Mouse (Mus musculus): ENCODE results near the gene Thbs4. TPM values are rescaled to one million over a fixed set of nuclear protein-coding genes. Genes with fewer than 3 reads are reported as not detected.

The Thbs4 gene
- total RNA-seq, 2 experiments from 2014 or later, result 22.2 to 23.5 TPM

DNA sequence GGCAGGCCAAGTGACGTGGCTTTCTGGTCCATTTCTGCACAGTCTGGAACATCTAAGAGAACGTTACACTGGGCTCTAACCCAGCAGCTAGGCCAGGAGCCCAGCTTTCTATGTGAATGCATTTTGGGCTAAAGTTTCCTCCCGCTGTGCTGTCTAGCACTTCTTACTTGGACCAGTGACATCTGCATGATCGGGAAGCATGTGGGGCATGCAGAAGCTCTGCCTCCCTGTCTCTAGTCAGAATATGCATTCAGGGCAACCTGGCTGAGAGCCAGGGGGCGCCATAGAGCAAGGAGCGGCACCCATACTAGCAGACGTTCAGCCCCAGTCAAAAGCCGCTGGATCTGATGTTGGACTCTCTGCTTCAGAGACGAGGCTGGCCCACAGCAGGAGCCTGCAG is 61.4 kb downstream of the Thbs4 start:
- peak; percentile 72 for TF ChIP-seq CTCF (conservative IDR thresholded peaks at IDR 0.05)
- H3K4me3 ChIP-seq, result no peak overlapping the region; the same call in 1 of the 2 replicates
- H3K27ac ChIP-seq, result no peak overlapping the region
- peak in 1 of 2 experiments; percentile 56 for DNase-seq (ENCODE audit: low spot score in 2 of 2)

DNA sequence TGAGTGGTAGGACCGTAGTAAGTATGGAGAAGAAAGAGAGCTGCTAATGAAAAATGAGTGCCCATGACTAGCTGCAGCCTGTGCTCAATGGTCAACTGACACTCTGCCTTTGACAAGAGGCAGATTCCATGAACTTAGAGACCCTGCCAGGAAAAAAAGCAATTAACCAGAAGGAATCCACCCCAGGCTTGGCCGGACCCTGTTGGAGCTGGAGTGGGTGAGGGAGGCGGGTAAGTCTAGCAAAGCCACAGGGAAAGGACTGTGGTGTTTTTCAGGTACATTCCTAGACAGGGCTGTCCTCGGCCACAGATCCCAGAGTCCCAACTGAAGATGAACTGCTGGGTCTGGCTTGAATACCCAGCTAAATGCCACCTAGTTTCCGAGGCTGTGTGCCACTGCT is 61.8 kb downstream of the Thbs4 start:
- H3K27ac ChIP-seq, result no peak overlapping the region

DNA sequence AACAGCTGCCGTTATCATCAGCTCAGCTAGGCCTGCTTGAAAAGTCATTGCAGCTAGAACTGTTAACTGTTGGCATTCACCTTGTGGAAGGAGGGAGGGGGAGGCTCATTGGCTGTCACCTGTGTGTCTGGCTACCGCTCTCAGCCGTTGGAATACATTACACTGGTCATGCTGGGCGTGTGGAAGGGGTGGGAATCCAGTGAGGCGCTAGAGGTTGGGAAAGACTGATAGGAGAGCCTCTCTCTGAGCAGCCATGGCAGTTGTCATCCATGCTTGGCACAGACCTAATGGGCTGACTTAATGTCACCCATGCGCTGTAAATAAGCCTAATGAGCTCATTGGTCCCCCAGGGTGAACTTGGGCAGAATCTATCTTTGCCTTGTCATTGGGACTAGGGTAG is 62.8 kb downstream of the Thbs4 start:
- Histone ChIP-seq H3K27ac (no peak overlapping the region), H3K4me3 (no peak overlapping the region)
- no peak for DNase-seq (ENCODE audit: low spot score in 2 of 2)
- TF ChIP-seq CTCF (conservative IDR thresholded peaks at IDR 0.05), result no peak

More for the DNA sequence above, 61.8 kb downstream of the Thbs4 start:
- H3K4me3 ChIP-seq, result no peak overlapping the region; the same call in 1 of the 2 replicates
- TF ChIP-seq CTCF (conservative IDR thresholded peaks at IDR 0.05), result no peak
- DNase-seq (ENCODE audit: low spot score in 2 of 2), result no peak

DNA sequence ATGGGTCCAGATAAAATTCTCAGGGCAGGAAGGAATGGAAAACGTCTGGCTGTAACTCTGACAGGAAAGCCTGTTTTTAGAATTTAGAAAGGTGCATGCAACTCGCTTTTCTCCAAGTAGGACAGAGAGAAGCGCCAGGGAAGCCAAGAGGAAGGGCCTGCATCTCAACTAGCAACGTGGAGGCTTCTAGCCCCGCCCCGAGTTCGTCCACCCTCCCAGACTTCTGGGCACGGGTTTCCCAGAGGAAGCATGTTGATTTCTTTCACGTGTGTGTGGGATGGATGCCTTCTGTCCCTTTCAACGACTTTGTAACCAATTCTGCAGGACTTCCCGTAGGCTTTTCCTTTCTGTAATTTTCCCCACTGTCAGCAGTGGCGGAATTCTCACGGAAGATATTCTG is 64.8 kb downstream of the Thbs4 start:
- Histone ChIP-seq H3K4me3 (no peak overlapping the region), H3K27ac (no peak overlapping the region)
- no peak for TF ChIP-seq CTCF (conservative IDR thresholded peaks at IDR 0.05)
- no peak for DNase-seq (ENCODE audit: low spot score in 2 of 2)

DNA sequence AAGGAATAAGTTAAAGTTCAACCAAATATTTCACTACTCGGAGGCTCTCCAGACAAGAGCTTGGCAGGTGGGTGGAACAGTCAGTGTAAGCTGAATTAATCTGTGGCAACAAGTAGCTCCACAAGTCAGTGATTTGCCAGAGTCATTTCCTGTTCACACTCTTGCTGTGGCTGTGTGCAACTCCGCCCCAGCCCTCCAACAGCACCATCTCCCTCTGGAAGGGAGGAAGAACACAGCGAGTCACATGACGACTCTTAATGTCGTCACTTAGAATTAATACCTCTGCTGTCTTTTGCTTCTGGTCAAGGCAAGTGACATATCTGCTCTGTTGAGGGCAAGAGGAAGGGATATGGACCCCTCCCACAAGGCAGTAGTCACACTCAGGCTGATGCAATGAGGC is 72.2 kb downstream of the Thbs4 start:
- Histone ChIP-seq H3K27ac (no peak overlapping the region), H3K4me3 (no peak overlapping the region)
- no peak for DNase-seq (ENCODE audit: low spot score in 2 of 2)
- no peak for TF ChIP-seq CTCF (conservative IDR thresholded peaks at IDR 0.05)

DNA sequence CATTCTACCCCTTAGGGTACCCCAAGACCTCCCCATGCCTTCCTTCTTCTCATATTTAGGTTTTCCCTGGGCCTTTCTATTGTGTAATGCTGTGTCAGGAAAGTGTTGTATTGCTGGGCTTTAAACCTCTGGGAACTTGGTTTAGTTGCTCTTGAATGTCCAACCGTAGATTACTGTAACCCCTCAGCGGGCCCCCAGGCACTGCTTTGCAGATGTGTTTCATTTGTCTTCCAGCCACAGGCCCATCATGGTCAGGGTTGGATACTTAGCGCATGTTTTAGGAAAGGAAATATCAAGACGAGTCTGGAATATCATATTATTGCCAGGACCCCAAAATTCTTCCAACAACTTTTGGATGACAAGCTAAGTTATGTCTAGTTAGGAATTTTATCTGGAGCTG is 73.6 kb downstream of the Thbs4 start:
- TF ChIP-seq CTCF (conservative IDR thresholded peaks at IDR 0.05), result no peak
- DNase-seq (ENCODE audit: low spot score in 2 of 2), result no peak

DNA sequence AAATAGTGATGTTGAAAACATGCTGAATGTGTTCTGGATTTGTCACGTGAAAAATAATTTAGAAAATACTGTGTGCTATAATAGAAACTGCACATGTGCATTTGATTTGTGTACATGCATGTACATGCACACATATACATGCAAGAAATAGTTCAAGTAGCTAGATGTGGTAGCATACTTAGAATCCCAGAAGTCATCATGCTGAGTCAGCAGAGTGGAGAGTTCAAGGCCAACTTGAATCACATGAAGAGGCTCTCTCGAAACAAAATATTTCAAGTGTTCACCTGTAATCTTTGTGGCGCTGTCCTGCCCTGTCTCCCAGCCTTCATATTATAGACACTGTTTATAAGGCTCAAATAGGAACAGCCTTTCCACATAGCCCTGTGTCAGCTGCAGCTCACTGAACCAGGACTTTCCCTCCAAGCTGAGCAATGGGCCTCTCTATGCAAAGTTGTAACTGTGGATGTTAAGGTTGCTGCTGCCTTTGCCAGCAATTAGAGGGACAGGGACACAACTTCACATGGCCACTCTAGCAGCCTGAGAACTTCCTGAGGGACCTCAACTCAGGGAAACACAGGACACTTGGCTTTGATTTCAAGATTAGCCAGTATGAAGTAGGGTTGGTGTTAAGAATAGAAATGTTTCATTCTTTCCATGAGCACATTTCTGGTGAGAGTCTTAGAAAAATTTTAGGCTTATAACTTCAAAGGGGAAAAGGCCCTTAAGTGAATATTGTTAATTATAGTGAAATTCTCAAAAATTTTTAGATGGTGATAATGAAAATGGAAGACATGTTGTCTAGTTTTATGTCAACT is 76.6 kb downstream of the Thbs4 start:
- H3K4me3 ChIP-seq, result no peak overlapping the region
- peak in 1 of 2 experiments; percentile 7 for DNase-seq (ENCODE audit: low spot score in 2 of 2)

More for the DNA sequence above, 73.6 kb downstream of the Thbs4 start:
- H3K4me3 ChIP-seq, result no peak overlapping the region
- no peak overlapping the region for H3K27ac ChIP-seq

DNA sequence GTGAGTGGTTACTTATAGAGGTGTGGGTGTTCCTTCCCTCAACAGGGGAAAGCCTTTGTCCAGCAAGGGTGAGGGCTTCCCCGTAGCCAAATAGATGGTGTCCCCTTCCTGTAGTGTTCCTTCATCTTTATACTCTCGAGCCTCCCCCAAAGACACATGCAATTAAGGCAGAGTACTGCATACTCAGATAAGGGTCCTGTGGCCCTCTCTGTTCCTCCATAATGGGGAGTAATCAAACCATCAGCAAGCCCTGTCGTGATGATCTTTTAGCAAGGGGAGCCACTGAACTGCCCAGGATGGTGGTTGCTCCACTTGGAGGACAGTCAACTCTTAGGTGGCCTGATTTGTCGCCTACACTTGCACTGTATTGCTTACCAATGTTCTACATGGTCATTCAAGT is 82.0 kb downstream of the Thbs4 start:
- H3K27ac ChIP-seq, result no peak overlapping the region
- TF ChIP-seq CTCF (conservative IDR thresholded peaks at IDR 0.05), result no peak
- H3K4me3 ChIP-seq, result no peak overlapping the region
- no peak for DNase-seq (ENCODE audit: low spot score in 2 of 2)

More for the DNA sequence above, 76.6 kb downstream of the Thbs4 start:
- TF ChIP-seq CTCF (conservative IDR thresholded peaks at IDR 0.05), result no peak
- H3K27ac ChIP-seq, result no peak overlapping the region

DNA sequence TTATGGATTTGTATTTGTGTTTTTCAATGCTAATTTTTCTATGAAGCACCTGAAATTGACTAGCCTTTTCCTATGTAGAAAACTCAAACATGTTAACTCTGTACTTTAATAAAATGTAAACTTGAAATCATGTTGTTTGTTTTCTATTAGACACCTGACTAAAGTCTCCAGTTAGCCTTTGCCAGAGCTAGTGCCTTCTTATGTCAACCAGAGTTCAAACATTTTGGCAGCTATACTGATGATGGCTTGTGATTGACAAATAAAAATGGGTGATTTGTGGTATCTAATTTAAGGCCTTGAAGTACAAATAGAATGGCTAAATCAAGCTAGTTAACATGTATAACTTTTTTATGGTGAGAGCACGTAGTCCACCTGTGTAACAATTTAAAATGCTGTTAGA is 82.8 kb downstream of the Thbs4 start:
- DNase-seq (ENCODE audit: low spot score in 2 of 2), result no peak
- TF ChIP-seq CTCF (conservative IDR thresholded peaks at IDR 0.05), result no peak
- Histone ChIP-seq H3K4me3 (no peak overlapping the region), H3K27ac (no peak overlapping the region)

DNA sequence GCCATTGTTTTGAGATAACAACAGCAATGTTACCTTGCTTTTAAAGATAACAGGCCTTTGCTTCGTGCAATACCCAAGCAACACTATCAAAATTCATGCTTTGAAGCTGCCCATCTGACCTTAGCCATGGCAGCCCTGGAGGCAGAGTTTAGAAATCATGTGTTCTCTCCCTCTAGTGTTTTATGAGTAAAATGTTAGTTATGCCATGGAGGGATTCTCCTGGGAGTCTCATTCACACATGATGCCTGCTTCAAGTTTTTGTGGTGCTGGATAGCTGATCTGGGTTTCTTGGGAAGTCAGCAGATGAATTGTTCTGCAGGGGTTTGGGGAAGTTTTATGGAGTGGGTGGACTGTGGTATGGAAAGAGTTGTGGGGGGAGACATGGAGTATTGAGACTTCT is 84.3 kb downstream of the Thbs4 start:
- no peak for DNase-seq (ENCODE audit: low spot score in 2 of 2)
- Histone ChIP-seq H3K4me3 (no peak overlapping the region), H3K27ac (no peak overlapping the region)
- no peak for TF ChIP-seq CTCF (conservative IDR thresholded peaks at IDR 0.05)

DNA sequence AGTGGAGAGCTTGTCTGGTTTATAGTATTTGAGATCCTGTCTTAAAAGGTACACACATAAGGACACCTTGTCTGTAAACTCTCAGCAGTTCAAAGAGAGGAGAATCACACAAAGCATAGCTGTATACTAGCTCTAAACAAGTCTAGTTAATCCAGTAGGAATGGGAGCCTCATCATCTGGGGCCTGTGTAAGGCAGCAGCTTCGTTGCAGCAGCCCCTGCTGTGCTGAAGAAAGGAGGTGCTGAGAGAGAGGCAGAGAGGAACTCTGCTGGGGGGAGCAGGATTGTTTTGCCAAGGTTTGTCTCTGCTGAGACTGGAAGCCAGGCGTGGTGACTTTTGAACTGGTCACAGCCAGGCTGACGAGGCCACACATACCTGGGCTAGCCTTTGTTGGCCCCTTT is 85.1 kb downstream of the Thbs4 start:
- no peak overlapping the region for H3K4me3 ChIP-seq
- no peak for TF ChIP-seq CTCF (conservative IDR thresholded peaks at IDR 0.05)
- H3K27ac ChIP-seq, result no peak overlapping the region
- DNase-seq (ENCODE audit: low spot score in 2 of 2), result no peak

DNA sequence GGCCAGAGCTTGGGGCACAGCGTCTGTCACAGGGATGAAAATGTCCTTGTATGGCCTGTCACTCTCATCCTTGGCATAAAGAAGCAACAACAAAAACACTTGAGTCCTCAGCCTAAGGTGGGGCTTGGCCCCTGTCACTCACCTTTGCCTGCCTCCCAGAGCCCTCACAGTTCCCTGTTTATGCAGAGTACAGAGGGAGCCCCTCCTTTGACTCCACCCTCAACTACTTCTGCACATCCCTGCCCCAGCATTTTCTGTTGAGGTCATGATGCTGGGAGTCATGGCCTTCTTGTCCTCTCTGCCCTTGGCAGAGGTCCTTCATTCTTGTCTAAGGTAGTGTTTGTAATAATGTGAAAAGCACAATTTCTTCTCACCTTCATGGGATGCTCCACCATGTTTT is 86.2 kb downstream of the Thbs4 start:
- no peak overlapping the region for H3K4me3 ChIP-seq
- DNase-seq (ENCODE audit: low spot score in 2 of 2), result no peak
- TF ChIP-seq CTCF (conservative IDR thresholded peaks at IDR 0.05), result no peak
- H3K27ac ChIP-seq, result no peak overlapping the region

DNA sequence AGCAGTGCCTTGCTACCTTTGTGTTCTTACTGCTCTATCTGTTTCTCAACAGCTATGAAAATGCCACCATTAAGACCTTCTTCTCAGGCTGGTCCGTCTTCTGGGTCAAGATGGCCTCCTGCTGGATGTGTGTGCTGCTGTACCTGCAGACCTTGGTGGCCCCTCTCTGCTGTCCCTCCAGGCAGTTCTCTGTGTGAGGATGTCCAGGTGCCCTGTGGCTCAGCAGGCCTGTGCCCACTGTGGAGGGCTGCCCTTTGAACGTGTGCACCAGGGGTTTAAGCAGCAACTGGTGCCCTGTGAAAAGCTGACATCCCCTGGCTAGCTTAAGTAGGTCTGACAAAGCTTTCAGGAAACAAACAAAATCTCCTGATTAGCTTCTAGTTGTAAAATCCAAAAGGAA is 86.7 kb downstream of the Thbs4 start:
- no peak for TF ChIP-seq CTCF (conservative IDR thresholded peaks at IDR 0.05)
- no peak for DNase-seq (ENCODE audit: low spot score in 2 of 2)
- Histone ChIP-seq H3K27ac (no peak overlapping the region), H3K4me3 (no peak overlapping the region)

DNA sequence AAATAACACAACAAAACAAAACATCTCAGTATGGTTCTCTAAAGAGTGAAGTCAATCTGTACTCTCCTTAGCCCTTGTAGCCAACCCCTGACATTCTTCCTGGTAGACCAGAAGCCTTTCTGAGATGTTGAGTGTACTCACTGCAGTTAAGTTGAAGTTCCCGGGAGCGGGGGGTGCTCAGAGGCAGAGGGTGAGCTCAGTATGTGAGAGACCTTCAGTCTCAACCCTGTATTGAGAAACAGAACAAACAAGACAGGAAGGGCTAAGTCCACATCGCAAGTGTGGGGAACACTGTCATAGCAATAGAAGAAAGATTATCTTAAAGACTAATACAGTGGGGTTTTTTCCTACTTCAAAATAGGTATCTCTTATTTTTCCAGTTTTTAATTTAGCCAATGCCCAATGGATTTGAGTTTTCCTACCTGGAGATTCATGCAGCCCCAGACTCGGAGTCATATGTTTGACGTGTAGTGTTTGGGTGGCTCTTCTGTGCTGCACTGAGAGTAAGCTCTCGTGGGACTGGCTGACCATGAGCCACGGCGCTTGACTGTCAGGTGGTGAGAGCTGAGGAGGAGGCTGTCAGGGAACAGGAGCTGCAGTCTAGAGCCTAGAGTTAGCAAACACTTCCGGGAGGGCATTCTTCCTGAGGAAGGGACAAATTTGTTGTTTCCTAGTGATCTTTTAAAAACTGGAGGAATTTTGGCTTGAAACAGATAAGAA is 88.1 kb downstream of the Thbs4 start:
- Histone ChIP-seq H3K4me3 (no peak overlapping the region), H3K27ac (no peak overlapping the region)
- DNase-seq (ENCODE audit: low spot score in 2 of 2), result no peak
- TF ChIP-seq CTCF (conservative IDR thresholded peaks at IDR 0.05), result no peak

All from layer of hippocampus, adult 2 months (tissue).